7 mouse cellular contexts compared by ENCODE assay signal in genomic region chr6:32710208-32710607, GRCm38 (mm10).
DNase-seq lines count a peak whose midpoint lies in the region; ATAC-seq lines count a peak whose summit lies in the region.

No protein-coding gene starts in this region.

- peak; percentile 86 for ATAC-seq in limb, embryonic 13.5 days (ENCODE audit: low FRiP score, low read depth)
- no peak for ATAC-seq in megakaryocyte, adult 5-6 weeks (ENCODE audit: poor library complexity, severe bottlenecking)

- peak; percentile 40 for DNase-seq in right cerebral cortex, postnatal 4 days
- no peak for DNase-seq in right cerebral cortex, adult 18-20 months
- peak; percentile 28 for DNase-seq in c-Kit-positive CD71-negative TER-119-negative erythroid progenitor cells, embryonic 14.5 days (ENCODE audit: low read depth)
- peak; percentile 81 for DNase-seq in heart, postnatal 4 days
- peak; percentile 20 for DNase-seq in testis, postnatal 14 days (ENCODE audit: low spot score)

- H3K4me2 ChIP-seq in limb, embryonic 13.5 days (replicated peaks) = no peak overlapping the region

- no peak overlapping the region for H3K4me3 ChIP-seq in limb, embryonic 13.5 days

- H3K27me3 ChIP-seq in limb, embryonic 13.5 days = no peaks in the 10 kb centered on the region

- H3K27ac ChIP-seq in limb, embryonic 13.5 days = no peak overlapping the region

- H3K4me1 ChIP-seq in limb, embryonic 13.5 days = no peaks in the 10 kb centered on the region

- no peaks in the 10 kb centered on the region for H3K36me3 ChIP-seq in limb, embryonic 13.5 days

- H3K9me3 ChIP-seq in limb, embryonic 13.5 days = no peaks in the 10 kb centered on the region

- no peak overlapping the region for H3K9ac ChIP-seq in limb, embryonic 13.5 days

- 9% methylated on average over 10 of the region's 10 CpGs for WGBS in limb, embryonic 13.5 days
